Mouse (Mus musculus) left cerebral cortex, adult 9 months (tissue): ENCODE measurements around the gene Ticrr.

Experiments
- DNase-seq, 2 experiments: peaks; one replicate each; pipeline ENCODE4 v3.0.0; 2022; ENCODE audit warnings: low spot score in 2 of 2

Gene Ticrr

DNA sequence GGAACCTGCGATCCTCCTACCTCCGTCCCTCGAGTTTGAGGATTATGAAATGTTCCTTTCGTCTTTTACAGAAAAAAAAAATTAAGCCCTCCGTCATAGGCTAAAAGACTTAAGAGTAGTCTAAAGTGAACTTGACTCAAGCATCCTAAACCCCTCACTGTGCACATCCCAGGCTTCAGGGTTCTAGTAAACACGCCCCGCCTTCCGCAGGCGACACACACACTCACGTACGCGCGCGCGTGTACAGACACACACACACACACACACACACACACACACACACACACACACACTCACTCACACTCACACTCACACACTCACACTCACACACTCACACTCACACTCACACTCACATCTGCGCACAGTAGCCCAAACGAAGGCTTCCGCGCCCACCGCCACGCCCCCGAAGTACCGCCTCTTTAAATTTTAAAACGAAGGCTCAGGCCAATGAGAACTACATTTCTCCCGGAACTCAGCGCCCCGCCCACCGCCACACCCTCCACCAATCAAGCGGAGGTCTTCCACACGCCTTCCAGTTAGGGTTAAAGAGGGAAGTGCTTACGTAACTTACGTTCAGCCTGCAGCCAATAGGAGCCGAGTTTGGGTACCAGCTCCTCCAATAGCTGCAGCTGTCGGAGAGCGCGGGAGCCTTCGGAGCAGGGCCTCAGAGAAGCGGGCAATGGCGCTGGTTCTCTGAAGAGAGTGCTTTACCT lies at the start of gene Ticrr:
Ticrr (plus strand) TSS at position 619 of the 713 bp plus-strand sequence.
- DNase-seq: peak; percentile 92 to 96

DNA sequence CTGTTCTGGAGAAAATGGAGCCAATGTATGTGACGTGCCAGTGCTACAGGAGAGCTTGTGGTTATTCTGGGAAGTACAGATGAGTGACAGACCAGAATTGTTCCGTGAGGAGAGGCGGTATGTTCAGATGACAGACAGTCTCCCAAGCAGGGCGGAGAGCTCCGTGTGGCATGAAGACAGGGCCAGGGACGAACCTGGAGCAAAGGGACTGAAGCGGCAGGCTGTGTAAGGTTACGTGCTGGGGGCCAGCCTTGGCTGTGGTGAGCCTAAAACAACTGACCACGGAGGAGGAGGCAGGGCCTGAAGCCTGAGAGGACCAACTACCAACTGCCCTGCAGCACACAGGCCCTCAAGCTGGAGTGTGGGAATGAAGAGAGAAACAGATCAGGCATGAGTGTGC lies 48.1 kb upstream of the Ticrr start:
- no peak for DNase-seq

- DNase-seq: peak in 1 of 2 experiments; percentile 68
These were observed 47.2 kb upstream of the Ticrr start for GRCm38 (mm10) chr7:79612783-79613182.

GRCm38 (mm10) chr7:79613314-79613713 lies 46.7 kb upstream of the Ticrr start:
- no peak for DNase-seq

GRCm38 (mm10) chr7:79615008-79615407 lies 45.0 kb upstream of the Ticrr start:
- DNase-seq: no peak

DNA sequence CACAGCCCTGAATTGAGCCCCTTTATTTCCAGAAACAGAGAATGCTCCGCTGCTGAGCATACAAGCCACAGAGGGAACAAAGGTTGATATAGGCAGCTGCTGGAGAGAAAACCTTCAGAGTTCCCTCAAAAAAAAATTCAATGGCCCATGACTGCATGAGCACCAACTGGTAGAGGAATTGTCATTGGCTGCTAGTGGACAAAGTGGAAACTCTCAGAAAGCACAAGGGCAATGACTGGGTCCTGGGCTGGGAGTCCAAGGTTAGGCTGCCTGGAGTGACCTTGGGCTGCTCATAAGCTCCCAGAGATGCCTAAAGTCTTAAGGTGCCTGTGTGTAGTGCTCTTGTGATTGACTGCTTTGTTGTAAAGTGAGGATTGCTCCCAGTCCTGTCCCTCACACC lies 44.1 kb upstream of the Ticrr start:
- no peak for DNase-seq

DNA sequence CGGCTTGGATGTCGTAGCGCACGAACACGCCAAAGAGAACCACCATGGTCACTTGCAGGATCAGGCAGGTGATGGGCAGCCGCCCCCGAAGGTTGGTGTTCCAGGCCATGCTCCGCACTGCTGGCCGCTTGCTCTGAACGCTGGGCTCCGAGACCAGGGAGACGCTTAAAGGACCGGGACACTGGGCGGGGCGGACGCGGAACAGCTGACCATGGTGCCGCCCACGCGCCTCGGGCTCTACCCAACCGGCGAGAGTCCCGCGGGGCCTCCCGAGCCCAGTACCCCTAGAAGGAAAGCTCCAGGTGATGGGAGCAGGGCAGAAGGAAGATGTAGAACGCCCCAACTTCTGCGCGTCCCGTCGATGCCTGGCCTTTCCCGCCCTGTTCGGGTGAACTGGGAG lies 42.6 kb upstream of the Ticrr start, which contains the start of gene Rhcg:
Rhcg (minus strand) TSS at position 240 of the 400 bp plus-strand sequence.
- no peak for DNase-seq

DNA sequence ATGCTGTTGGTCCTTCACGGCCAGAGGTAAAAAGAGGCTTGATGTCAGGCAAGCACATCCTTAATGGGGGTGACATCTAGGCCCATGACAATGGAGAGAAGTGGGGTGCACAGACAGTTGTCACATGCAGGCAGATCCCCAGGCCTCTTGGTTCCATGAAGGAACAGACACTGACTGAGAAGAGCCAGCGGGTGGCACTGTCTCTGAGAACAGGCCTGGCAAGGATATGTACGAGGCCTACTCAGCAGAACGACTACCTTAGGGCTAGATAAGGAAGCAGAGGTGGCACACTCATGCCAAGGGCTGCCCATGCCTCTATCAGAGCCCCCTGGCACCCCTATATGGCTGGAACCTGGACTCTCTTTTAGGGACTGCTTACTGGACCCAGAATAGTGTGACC lies 40.5 kb upstream of the Ticrr start:
- DNase-seq: no peak

DNA sequence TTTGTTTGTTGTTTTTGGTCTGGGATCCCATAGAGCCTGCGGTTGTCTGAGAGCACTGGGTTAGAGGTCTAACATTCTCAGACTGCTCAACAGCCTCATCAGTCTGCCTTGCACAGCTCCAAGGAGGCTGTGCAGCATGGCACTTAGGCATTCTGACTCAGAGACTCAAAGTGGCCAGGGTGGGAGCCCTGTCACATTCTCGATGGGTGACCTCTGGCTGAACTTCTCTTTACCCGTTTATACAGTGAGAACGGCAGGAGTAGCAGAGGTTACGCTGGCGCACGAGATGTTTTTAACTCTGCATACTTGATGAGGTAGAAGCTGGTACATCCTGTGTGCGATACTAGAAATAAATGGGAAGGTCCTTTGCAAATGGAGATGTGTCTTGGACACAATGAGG lies 36.9 kb upstream of the Ticrr start:
- DNase-seq: no peak

- DNase-seq: no peak
These were observed 33.8 kb upstream of the Ticrr start for GRCm38 (mm10) chr7:79626170-79626569.

DNA sequence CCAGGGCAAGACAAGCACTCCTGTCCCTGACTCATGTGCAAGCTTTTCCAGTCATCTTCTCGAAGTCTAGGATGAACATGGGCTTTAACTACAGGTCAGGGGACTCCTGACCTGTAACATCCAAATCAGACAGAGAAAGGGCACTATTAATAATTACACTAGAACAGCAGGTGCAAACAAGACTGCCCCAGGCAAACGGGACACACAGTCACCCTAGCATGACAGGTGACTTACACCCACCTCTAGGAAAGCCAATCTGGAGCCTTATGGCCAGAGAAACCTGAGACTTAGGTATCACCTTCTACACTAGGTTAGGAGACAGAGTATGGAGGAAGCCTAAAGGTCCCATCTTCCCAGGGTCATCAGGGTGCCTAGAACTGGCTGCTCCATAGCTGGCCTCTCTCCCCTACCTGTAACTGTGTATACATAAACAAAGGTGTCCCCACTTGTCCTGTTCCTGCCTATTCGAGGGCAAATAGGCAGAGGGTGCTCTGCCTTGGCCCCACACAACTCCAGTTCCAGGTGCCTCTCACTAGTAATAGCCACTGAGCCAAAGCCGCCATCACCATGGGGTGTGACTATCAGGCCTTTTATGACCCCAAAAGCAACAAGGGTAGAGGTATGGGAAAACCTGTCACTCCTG lies 31.6 kb upstream of the Ticrr start:
- no peak for DNase-seq

DNA sequence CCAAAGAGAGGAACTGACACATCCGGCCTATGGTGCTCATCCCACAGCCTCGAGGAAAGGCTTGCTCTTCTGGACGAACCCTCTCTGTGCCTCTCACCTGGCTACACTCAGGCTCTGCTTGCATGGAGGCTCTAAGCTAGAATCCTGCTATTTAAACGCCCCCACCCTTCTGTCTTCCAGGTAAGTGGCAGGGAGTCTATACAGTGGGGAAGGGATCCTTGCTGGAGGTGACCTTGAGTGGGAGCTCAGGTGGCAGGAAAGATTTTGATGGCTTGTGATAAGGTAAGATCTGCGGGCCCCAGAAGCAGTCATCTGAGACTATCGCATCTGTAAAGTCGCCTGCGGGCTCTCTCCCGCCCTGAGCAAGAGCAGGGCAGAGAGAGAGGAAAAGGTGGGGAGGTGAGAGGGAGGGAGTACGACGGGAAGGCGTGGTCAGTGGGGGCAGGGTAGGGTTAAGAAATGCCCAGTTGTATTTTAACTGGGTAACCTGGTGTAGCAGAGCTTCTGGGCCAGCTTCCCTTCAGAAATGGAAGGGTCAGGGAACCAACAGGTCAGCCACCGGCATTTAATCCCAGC lies 28.1 kb upstream of the Ticrr start:
- DNase-seq: no peak

GRCm38 (mm10) chr7:79647233-79647632 lies 12.8 kb upstream of the Ticrr start:
- DNase-seq: no peak

GRCm38 (mm10) chr7:79649005-79649404 lies 11.0 kb upstream of the Ticrr start:
- peak in 1 of 2 experiments; percentile 65 for DNase-seq

DNA sequence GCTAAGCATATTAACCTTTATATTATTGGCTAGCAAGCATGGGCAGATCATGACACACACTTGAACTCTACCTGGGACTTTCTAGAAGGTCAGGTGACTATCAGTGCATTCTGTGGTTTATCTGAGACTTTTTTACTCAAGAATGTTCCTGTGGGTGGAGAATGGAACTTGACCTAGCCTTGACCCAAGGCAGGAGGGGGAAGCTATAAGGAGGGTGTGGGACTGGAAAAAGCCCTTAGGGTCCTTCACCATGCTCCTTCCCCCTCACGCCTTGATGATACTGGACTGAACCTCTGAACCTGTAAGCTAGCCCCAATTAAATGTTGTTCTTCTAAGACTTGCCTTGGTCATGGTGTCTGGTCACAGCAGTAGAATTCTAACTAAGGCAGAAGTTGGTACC lies 5.8 kb upstream of the Ticrr start:
- DNase-seq: no peak

GRCm38 (mm10) chr7:79654586-79654985 lies 5.4 kb upstream of the Ticrr start:
- DNase-seq: no peak

DNA sequence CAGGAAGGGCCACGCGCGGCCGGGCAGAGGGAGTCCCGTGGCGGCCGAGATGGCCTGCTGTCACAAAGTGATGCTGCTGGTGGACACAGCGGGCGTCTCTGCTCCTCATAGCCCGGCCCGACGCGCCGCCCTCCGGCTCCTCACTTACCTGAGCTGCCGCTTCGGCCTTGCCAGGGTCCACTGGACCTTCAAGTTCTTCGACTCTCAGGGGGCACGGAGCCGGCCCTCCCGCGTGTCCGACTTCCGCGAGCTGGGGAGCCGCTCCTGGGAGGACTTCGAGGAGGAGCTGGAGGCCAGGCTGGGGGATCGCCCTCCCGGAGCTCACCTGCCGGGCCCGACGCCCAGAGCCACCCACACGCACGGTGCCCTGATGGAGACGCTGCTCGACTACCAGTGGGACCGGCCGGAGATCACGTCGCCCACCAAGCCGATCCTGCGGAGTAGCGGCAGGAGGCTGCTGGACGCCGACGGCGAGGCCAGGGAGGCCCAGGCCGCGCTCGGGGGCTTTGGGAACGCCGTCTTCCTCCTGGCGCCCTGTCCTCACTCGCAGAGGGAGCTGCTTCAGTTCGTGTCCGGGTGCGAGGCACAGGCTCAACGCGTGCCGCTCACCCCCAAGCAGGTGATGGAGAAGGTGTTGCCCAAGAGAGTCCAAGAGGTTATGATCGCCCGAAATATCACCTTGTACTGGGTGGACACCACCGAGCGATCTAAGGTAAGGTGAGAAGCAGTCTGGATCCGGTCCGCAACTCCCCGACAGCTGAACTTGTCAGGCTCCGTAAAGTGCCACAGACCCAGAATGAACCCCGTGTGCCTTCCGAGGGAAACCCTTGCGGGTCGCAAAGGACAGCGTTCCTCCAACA lies 525 bp downstream of the Ticrr start:
- no peak for DNase-seq

GRCm38 (mm10) chr7:79661253-79661890 lies 1.4 kb downstream of the Ticrr start:
- no peak for DNase-seq

- DNase-seq: no peak
These were observed 6.7 kb downstream of the Ticrr start for GRCm38 (mm10) chr7:79666690-79667089.

DNA sequence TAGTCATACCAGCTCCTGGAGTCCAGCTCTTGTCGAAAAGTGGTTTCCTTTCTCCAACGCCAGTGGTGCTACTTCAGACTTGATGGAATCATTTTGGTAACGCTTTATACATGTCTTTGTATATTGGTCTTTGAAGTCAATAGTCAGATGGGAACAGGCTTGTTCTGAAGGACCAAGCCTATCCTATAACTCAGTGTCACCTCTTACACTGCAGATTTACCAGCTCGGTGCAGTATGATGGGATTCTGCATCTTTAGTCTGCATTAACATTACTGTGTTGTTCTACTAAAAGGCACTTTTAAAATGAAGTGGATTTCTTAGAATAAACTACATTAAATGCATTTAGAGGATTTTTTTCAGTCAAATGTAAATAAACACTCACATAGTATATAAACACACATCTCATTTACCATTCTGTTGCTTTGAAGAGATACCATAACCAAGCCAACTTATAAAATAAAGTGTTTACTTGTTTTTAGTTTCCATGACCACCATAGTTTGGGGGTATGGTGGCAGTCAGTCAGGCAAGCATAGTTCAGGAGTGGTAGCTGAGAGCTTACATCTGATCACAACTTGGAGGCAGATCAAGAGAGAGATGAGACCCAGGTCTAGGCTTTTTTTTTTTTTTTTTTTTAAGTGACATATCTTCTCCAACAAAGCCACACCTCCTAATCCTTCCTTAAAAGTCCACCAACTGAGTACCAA lies 11.1 kb downstream of the Ticrr start:
- DNase-seq: no peak

- DNase-seq: no peak
These were observed 19.2 kb downstream of the Ticrr start for GRCm38 (mm10) chr7:79679186-79679585.
